Mouse (Mus musculus): ENCODE results near the gene Arpc1a. TPM values are rescaled to one million over a fixed set of nuclear protein-coding genes. Genes with fewer than 3 reads are reported as not detected.
"Not testable (repeated sequence)": the region's sequence is repeated elsewhere in the genome, so short reads cannot be mapped to it uniquely, and the experiment has no call there.

Arpc1a gene
- 143 and 147 TPM in 2 replicates for polyA plus RNA-seq (2015; fragmentation: Nextera tagmentation; extraction: Ambion mirVana)

DNA sequence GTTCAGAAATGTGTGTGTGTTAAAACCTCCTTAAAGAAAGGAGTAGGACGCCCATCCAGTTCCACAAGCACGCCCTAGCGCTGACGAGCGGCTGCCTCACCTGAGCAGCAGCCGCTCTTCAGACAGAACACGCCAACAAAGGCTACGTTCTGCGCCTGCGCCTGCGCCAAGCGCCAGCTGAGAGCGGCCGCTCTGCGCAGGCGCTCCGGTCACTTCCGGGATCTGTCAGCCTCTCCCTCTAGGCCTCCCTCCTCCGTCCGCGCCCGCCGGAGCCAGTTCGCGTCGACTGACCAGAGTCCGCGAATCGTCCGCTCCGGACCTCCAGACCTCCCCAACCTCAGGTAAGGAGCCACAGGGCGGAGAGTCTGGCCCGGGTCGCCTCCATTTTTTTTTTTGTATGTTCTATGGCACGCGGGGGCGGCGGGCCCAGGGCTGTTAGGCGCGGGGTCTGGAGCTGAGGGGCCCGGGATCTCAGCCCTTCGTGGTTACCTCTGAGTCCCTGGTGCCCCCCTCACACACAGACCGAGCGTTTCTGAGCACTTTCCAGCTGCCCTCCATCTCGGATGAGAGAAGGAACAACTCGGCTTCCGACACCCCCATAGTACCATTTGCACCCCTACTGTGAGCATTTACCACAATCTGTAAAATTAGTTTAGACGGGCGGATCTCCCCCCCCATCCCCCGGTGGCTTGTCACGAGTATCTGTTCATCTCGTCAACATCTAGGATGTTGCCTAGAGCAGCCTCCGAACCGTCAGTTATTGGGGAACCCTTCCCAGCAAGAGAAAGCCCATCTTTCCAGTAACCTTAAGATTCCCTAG lies at the start of gene Arpc1a, which contains the start of gene Kpna7:
Gene Arpc1a, plus strand, starts transcription at position 199 of the 820 bp plus-strand sequence.
Gene Kpna7, minus strand, starts transcription at position 399 of the 820 bp plus-strand sequence.
- no peaks in the 10 kb centered on the region for H3K27me3 ChIP-seq
- 0 out of 2 replicates have a peak, but pooled peaks cover 8% of the 10 kb centered on the region for H3K36me3 ChIP-seq
- H3K4me3 ChIP-seq: peak within 1 kb of the TSS; percentile 86
- under 1% methylated on average over 54 of the region's 54 CpGs for WGBS
- no peaks in the 10 kb centered on the region for H3K9me3 ChIP-seq
- peak within 1 kb of the TSS; percentile 84 for H3K27ac ChIP-seq
- H3K4me1 ChIP-seq: peaks cover 10% of the 10 kb centered on the region
- peak within 1 kb of the TSS; percentile 98 for H3K9ac ChIP-seq
- H3K4me2 ChIP-seq: peak within 1 kb of the TSS; percentile 56
- peak; percentile 92 for ATAC-seq (ENCODE audit: insufficient number of reproducible peaks, low FRiP score, low TSS enrichment, low read depth)

DNA sequence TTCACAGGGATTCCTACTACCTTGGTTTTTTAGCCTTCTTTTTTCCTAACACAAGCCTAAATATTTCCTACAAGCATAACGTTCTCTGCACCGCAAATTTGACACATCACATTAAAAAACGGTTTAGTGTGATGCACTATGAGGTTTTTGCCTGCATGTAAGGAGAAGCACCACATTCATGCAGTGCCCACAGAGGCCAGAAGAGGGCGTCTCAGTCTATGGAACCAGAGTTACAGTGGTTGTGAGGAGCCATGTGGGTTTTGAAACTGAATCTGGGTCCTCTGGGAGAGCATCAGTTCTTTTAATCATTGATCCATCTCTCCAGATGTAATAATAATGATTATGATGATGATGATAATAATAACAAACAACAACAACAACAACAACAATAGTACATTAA lies 42.0 kb upstream of the Arpc1a start:
- H3K9ac ChIP-seq: no peak overlapping the region
- no peak overlapping the region for H3K4me2 ChIP-seq
- H3K4me1 ChIP-seq: no peaks in the 10 kb centered on the region
- no peaks in the 10 kb centered on the region for H3K9me3 ChIP-seq
- no peak for ATAC-seq (ENCODE audit: insufficient number of reproducible peaks, low FRiP score, low TSS enrichment, low read depth)
- H3K4me3 ChIP-seq: no peak overlapping the region
- WGBS: 43% methylated on average over 4 of the region's 4 CpGs
- H3K36me3 ChIP-seq: no peaks in the 10 kb centered on the region
- H3K27ac ChIP-seq: no peak overlapping the region
- no peaks in the 10 kb centered on the region for H3K27me3 ChIP-seq

DNA sequence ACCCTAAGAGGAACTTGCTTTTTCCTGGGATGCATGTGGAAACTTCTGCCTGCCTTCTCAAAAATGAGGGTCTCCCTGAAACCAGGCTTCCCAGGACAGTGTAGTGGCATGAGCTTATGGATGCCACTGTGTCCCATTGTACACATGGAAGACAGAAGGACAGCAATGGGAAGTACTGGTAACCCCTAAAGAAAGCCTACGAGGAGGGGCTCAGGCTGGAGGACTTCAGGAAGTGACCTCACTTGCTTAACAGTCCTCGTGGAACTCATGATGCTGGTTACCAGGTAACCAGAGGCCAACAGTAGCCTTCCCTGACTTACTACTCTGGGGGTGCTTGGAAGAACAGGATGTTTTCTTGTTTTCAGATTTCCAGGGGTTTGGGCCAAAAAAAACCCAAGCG lies 40.9 kb upstream of the Arpc1a start, which contains the start of gene 1700018F24Rik:
Gene 1700018F24Rik, plus strand, starts transcription at position 301 of the 400 bp plus-strand sequence.
- 46% methylated on average over 3 of the region's 3 CpGs for WGBS
- not testable (repeated sequence) for H3K27me3 ChIP-seq; H3K27ac ChIP-seq; H3K9ac ChIP-seq; H3K4me1 ChIP-seq; H3K4me3 ChIP-seq; ATAC-seq (ENCODE audit: insufficient number of reproducible peaks, low FRiP score, low TSS enrichment, low read depth); H3K9me3 ChIP-seq; H3K36me3 ChIP-seq; H3K4me2 ChIP-seq

DNA sequence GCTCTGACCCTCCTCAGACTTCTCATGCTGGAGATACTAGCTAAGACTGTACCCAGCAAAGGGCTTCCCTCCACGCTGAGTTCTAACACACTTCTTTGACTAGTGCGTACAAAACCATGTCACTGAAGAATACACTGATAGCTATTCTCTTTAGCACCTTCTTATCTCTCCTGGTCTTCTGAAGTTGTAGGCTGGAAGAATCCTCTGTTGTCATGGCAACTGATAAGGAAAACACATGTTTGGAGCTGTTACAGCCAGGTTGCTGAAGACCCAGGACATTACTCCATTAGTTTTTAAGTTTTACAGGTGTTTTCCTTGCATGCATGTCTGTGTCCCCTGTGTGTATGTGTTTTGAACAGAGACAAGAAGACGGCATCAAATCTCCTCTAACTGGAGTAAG lies 29.4 kb upstream of the Arpc1a start:
- not testable (repeated sequence) for H3K4me3 ChIP-seq, H3K36me3 ChIP-seq
- WGBS: 70% methylated on average over 3 of the region's 3 CpGs

DNA sequence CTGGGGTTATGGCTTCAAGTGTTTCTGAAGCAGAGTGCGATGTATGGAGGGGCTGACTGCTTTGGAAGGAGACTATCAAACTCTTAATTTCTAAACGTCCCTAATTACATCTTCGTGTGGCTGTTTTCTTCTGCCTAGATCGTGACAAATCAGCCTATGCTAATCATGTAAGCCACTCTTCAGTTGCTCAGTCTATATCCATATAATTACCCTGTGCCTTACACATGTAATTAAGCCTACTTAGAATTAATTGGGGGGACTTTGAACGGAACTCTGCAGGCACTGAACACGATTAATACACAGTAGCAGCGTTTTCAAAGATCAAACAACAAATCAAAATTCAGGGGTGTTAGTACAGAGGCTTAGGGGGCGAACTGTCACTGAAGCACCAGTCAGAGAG lies 25.7 kb upstream of the Arpc1a start:
- ATAC-seq (ENCODE audit: insufficient number of reproducible peaks, low FRiP score, low TSS enrichment, low read depth): no peak
- H3K27me3 ChIP-seq: no peaks in the 10 kb centered on the region
- H3K9ac ChIP-seq: no peak overlapping the region
- H3K27ac ChIP-seq: no peak overlapping the region
- H3K4me3 ChIP-seq: no peak overlapping the region
- WGBS: 67% methylated on average over 8 of the region's 8 CpGs
- H3K4me1 ChIP-seq: no peaks in the 10 kb centered on the region
- H3K4me2 ChIP-seq: no peak overlapping the region
- H3K36me3 ChIP-seq: no peaks in the 10 kb centered on the region
- no peaks in the 10 kb centered on the region for H3K9me3 ChIP-seq

More for the DNA sequence above, 29.4 kb upstream of the Arpc1a start:
- H3K4me1 ChIP-seq; H3K27ac ChIP-seq; H3K9ac ChIP-seq; ATAC-seq (ENCODE audit: insufficient number of reproducible peaks, low FRiP score, low TSS enrichment, low read depth); H3K9me3 ChIP-seq; H3K27me3 ChIP-seq; H3K4me2 ChIP-seq: not testable (repeated sequence)

DNA sequence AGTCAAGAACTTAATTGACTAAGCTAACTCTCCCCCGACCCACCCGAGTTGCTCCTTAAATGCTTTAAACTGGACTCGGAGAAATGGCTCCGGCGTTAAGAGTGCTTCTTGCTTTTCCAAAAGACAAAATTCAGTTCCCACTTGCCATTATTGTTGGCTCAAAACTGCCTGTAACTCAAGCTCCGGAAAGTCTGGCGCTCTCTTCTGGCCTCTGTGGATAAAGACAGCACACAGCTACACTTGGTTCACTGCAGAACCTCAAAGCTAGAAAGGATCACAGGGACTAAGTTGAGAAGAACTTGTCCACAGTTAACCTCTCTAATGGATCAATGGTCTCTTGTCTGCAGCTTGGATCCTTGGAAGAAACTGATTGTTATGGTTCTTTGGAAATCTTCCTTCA lies 24.9 kb upstream of the Arpc1a start:
- Histone ChIP-seq H3K9me3 (no peaks in the 10 kb centered on the region), H3K27ac (no peak overlapping the region), H3K36me3 (no peaks in the 10 kb centered on the region), H3K27me3 (no peaks in the 10 kb centered on the region), H3K4me2 (no peak overlapping the region), H3K4me3 (no peak overlapping the region), H3K9ac (no peak overlapping the region), H3K4me1 (no peaks in the 10 kb centered on the region)
- no peak for ATAC-seq (ENCODE audit: insufficient number of reproducible peaks, low FRiP score, low TSS enrichment, low read depth)
- 86% methylated on average over 7 of the region's 7 CpGs for WGBS

DNA sequence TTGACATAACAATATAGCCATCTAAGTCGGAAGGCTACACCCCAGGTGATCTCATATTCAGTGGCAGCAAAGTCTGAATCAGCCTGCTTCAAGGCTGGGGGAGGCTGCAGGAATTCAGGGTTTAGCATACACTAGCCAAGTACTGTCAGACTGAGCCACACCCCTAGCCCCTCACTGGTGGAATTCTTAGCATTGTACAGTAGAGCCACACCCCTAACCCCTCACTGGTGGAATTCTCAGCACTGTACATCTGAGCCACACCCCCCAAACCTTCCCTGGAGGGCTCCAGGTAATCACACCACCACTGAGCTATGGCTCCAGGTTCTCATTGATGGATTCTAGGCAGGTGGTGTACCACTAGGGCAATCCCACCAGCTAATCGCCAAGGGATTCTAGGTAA lies 24.1 kb upstream of the Arpc1a start:
- no peaks in the 10 kb centered on the region for H3K4me1 ChIP-seq
- no peak overlapping the region for H3K4me3 ChIP-seq
- H3K27me3 ChIP-seq: no peaks in the 10 kb centered on the region
- H3K4me2 ChIP-seq: no peak overlapping the region
- H3K27ac ChIP-seq: no peak overlapping the region
- no peaks in the 10 kb centered on the region for H3K36me3 ChIP-seq
- ATAC-seq (ENCODE audit: insufficient number of reproducible peaks, low FRiP score, low TSS enrichment, low read depth): no peak
- WGBS: 80% methylated on average over 2 of the region's 2 CpGs
- no peak overlapping the region for H3K9ac ChIP-seq
- no peaks in the 10 kb centered on the region for H3K9me3 ChIP-seq

DNA sequence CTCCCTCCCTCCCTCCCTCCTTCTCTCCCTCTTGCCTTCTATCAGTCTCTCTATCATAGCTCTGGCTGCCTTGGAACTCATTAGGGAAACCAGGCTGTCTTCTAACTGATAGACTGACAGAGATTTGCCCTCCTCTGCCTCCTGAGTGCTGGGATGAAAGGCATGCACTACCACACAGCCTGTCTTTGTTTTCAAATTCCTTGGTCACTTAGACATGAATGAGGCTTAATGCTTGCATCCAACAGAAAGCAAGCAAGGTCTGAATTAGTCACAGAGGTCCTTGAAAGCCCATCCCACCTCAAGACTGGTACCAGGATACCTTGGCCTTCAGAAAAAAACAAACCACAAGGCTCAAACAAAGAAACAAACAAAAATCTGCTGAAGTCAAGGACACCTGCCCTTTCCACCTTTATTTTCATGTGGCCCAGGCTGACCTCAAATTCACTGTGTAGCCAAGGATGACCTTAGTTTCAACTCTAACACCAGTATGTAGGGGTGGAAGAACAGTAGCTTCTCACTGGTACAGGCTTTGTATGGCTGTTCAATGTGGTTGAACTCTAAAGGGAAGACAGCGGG lies 18.8 kb upstream of the Arpc1a start:
- 88% methylated on average over 1 of the region's 1 CpGs for WGBS
- no peaks in the 10 kb centered on the region for H3K36me3 ChIP-seq
- no peak for ATAC-seq (ENCODE audit: insufficient number of reproducible peaks, low FRiP score, low TSS enrichment, low read depth)
- H3K4me1 ChIP-seq: no peaks in the 10 kb centered on the region
- H3K9me3 ChIP-seq: no peaks in the 10 kb centered on the region
- H3K4me2 ChIP-seq: no peak overlapping the region
- no peak overlapping the region for H3K9ac ChIP-seq
- H3K27ac ChIP-seq: no peak overlapping the region
- no peaks in the 10 kb centered on the region for H3K27me3 ChIP-seq
- H3K4me3 ChIP-seq: no peak overlapping the region

DNA sequence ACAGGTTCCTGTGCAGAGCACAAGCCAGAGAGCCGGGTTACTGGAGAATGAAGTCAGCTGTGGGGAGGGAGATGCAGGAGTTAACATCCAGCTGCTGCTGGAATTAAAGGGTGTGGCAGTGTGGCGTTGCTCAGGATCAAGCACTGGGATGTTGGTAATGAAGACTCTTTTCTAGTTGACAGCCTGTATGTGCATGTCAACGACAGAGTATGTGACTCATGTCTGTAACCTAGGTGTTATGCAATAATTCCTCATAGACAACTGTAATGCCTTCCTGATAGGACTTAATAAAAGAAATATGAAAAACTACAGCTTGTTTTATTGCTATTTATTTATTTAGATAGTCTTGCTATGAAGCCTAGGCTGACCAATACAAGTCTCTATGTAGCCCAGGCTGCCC lies 14.8 kb upstream of the Arpc1a start:
- Histone ChIP-seq H3K4me3 (no peak overlapping the region), H3K27me3 (no peaks in the 10 kb centered on the region), H3K9ac (no peak overlapping the region), H3K4me2 (no peak overlapping the region), H3K4me1 (no peaks in the 10 kb centered on the region), H3K36me3 (no peaks in the 10 kb centered on the region), H3K9me3 (no peaks in the 10 kb centered on the region), H3K27ac (no peak overlapping the region)
- WGBS: 30% methylated on average over 3 of the region's 3 CpGs
- ATAC-seq (ENCODE audit: insufficient number of reproducible peaks, low FRiP score, low TSS enrichment, low read depth): no peak

DNA sequence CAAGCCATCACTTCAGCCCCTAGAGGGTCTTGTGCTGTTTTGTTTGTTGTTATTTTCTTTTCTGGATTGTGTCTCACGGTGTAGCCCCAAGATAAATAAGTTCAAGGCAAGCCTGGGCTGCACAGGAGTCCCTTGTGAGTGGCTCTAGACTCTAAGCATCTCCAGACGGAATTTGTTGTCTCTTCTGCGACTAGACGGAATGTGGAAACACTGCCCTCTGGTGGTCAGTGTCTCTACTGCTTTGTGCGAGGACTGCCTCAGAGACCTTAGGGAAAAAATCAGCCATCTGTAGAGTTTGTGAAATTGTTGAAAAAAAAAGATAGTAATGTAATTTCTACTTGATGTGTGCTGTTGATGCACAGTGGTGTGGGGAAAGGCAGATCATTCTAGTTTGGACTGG lies 13.9 kb upstream of the Arpc1a start:
- ATAC-seq (ENCODE audit: insufficient number of reproducible peaks, low FRiP score, low TSS enrichment, low read depth): no peak
- Histone ChIP-seq H3K4me1 (no peaks in the 10 kb centered on the region), H3K27ac (no peak overlapping the region), H3K4me3 (no peak overlapping the region), H3K4me2 (no peak overlapping the region), H3K9ac (no peak overlapping the region), H3K27me3 (no peaks in the 10 kb centered on the region), H3K9me3 (no peaks in the 10 kb centered on the region), H3K36me3 (no peaks in the 10 kb centered on the region)
- 2% methylated on average over 5 of the region's 5 CpGs for WGBS

DNA sequence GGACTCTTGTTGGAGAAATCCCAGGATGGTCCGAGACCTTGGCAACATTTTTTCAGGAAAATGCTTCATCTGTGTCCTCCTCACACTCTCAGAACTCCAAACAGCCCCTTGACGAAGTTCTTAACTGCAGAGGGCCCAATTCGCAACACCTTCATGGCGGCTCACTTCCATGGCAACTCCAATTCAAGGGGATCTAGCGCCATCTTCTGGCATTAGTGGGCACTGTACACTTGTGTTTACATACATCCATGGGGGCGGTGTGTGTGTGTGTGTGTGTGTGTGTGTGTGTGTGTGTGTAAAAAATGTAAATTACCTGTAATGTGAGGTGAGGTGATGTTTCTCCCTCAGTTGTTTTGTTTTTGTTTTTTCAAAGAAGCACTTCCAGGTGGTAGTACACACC lies 12.3 kb upstream of the Arpc1a start:
- 49% methylated on average over 6 of the region's 6 CpGs for WGBS
- Histone ChIP-seq H3K4me2 (no peak overlapping the region), H3K9me3 (no peaks in the 10 kb centered on the region), H3K4me1 (no peaks in the 10 kb centered on the region), H3K9ac (no peak overlapping the region), H3K27me3 (no peaks in the 10 kb centered on the region), H3K4me3 (no peak overlapping the region), H3K36me3 (no peaks in the 10 kb centered on the region), H3K27ac (no peak overlapping the region)
- ATAC-seq (ENCODE audit: insufficient number of reproducible peaks, low FRiP score, low TSS enrichment, low read depth): no peak

DNA sequence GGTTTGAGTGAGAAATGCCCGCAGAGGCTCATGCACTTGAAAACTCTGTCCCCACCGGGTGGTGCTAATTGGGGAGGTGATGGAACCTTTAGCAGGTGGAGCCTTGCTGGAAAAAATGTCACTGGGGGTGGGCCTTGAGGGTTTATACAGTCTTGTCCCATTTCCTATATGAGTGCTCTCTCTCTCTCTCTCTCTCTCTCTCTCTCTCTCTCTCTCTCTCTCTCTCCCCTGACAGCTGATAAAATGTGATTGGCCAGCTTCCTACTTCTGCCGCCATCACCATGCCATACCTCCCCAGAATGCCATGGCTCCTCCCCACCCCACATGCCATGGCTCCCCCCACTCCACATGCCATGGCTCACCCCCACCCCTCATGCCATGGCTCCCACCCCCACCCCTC lies 8.5 kb upstream of the Arpc1a start:
- H3K27ac ChIP-seq: no peak overlapping the region
- H3K27me3 ChIP-seq: no peaks in the 10 kb centered on the region
- H3K9me3 ChIP-seq: no peaks in the 10 kb centered on the region
- WGBS: 54% methylated on average over 3 of the region's 3 CpGs
- no peak overlapping the region for H3K4me2 ChIP-seq
- H3K4me3 ChIP-seq: no peak overlapping the region
- ATAC-seq (ENCODE audit: insufficient number of reproducible peaks, low FRiP score, low TSS enrichment, low read depth): no peak
- no peaks in the 10 kb centered on the region for H3K4me1 ChIP-seq
- no peaks in the 10 kb centered on the region for H3K36me3 ChIP-seq
- no peak overlapping the region for H3K9ac ChIP-seq

Measured in limb, embryonic 15.5 days (tissue).